Mouse (Mus musculus): Measurements from ENCODE around the gene Chit1. TPM values are rescaled to one million over a fixed set of nuclear protein-coding genes. Genes with fewer than 3 reads are reported as not detected.
A peak's percentile ranks its signal among the peaks of the same experiment; 100 is the strongest.

The Chit1 gene
- total and polyA plus RNA-seq, 3 experiments = not detected

DNA sequence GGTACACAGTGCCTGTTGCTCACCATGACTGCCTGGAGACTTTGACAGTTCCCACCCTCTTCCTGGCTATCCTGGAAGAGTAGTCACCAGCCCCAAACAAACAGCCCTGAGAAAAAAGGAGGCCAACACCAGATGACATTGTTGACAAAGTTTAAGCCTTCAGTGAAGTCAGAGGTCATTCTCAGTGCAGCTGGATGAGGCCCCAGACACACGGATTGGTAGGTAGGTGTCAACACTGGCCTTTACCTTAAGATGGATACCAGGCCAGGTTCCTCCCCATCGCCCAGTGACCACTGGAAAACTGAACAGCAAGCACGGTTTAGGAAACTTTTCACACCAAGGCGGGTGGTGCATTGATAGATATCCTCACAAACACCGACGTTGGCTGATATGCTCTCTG is 18.7 kb upstream of the Chit1 start:
- H3K27ac ChIP-seq (ENCODE audit: control insufficient read depth, low read depth, low read length) = peak overlapping the region; percentile 50
- no peaks in the 10 kb centered on the region for H3K9me3 ChIP-seq (replicated peaks; ENCODE audit: insufficient read depth, low read length)
- no peaks in the 10 kb centered on the region; the same call in 1 of the 2 replicates for H3K79me2 ChIP-seq (ENCODE audit: control insufficient read depth, insufficient read depth, low read length, poor library complexity)
- peak overlapping the region; percentile 25 to 27; a peak in 3 of 4 replicates for H3K4me3 ChIP-seq (ENCODE audit: control insufficient read depth in 1 of 2, insufficient read depth in 1 of 2, low read depth in 2 of 2, low read length in 2 of 2)
- TF ChIP-seq USF1 (IDR thresholded peaks at IDR 0.05; ENCODE audit: low read depth, low read length) = no peak
- no peak for TF ChIP-seq MYC (IDR thresholded peaks at IDR 0.05; ENCODE audit: low read depth, low read length)
- no peak for TF ChIP-seq POLR2AphosphoS5 (IDR thresholded peaks at IDR 0.05; ENCODE audit: borderline replicate concordance, low read depth, low read length)
- TF ChIP-seq GABPA (IDR thresholded peaks at IDR 0.05; ENCODE audit: low read depth, low read length) = no peak
- no peak for TF ChIP-seq ZKSCAN1 (IDR thresholded peaks at IDR 0.05; ENCODE audit: low read depth, low read length)
- no peak for TF ChIP-seq ZMIZ1 (IDR thresholded peaks at IDR 0.05; ENCODE audit: low read depth, low read length)
- TF ChIP-seq CHD2 (IDR thresholded peaks at IDR 0.05; ENCODE audit: low read length) = no peak
- no peak for TF ChIP-seq KAT2A (conservative IDR thresholded peaks at IDR 0.05; ENCODE audit: low read depth, low read length)
- TF ChIP-seq CTCF (IDR thresholded peaks at IDR 0.05 in 2 of 3, conservative IDR thresholded peaks at IDR 0.05 in 1 of 3; ENCODE audit: control insufficient read depth in 1 of 3, insufficient read depth in 1 of 3, low read depth in 2 of 3, low read length in 3 of 3, poor library complexity in 1 of 3, severe bottlenecking in 1 of 3) = no peak
- TF ChIP-seq TAL1 (IDR thresholded peaks at IDR 0.05; ENCODE audit: low read length) = no peak
- peaks cover 9 to 52% of the 10 kb centered on the region in 2 experiments; a peak in 3 of 4 replicates for H3K4me1 ChIP-seq (ENCODE audit: control insufficient read depth in 1 of 2, insufficient read depth in 2 of 2, low read length in 2 of 2)
- peak overlapping the region; percentile 35; the same call in 1 of the 2 replicates for H3K9ac ChIP-seq (ENCODE audit: control insufficient read depth, low read depth, low read length, poor library complexity, severe bottlenecking)
- DNase-seq (ENCODE audit: low read depth, low spot score) = no peak
- H3K36me3 ChIP-seq (ENCODE audit: control insufficient read depth in 1 of 2, insufficient read depth in 2 of 2, low read length in 2 of 2) = peaks cover 0 to 35% of the 10 kb centered on the region in 2 experiments; a peak in 2 of 4 replicates
- H3K27me3 ChIP-seq (ENCODE audit: control insufficient read depth in 1 of 2, insufficient read depth in 2 of 2, low read length in 2 of 2) = no peaks in the 10 kb centered on the region

DNA sequence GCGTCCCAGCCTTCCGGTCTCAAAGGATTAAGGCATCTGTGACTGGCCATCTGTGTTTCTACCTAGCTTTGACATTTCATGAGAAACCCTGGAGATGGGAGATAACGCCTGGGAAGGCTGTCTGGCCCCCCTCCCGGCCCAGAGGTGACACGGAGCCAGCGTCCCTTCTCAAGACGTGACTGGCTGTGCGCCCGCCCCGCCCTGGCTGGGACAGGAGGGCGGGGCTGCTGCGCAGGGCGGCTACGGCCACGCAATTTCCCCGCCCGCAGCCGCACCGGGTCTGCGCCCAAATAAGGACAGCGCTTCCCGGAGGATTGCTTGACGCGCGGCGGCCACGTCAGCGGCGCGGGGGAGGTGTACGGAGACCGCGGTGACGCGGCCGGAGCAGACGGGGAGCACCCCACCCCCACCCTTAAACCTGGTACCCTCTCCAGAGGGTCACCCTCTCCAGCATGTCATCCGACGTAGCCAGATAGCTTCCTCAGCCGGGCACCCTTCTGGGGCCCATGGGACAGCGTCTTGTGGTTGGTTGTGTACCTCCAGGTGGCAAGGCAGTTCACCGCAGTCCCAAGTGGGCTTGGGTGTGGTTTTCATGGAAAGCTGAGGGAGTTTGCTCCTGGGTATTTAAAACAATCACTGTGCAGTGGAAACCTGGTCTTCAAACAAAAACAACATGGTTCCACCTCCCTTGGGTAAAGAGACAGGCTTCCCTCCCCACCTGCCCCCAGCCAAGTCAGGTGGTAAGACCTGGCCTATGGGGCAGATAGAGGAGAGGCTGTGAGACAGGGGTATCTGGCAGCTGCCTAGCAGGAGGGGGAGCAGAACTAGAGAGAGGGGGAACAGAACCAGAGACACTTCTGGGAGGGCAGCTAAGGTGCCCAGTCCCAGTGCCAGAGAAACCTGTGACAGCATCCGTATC is 17.9 kb upstream of the Chit1 start:
- DNase-seq (ENCODE audit: low read depth, low spot score) = peak; percentile 96
- TF ChIP-seq MYC (IDR thresholded peaks at IDR 0.05; ENCODE audit: low read depth, low read length) = 0 out of 2 replicates have a peak, but pooled peaks have one; percentile 42
- TF ChIP-seq HCFC1 (IDR thresholded peaks at IDR 0.05; ENCODE audit: low read depth, low read length) = peak; percentile 71
- TF ChIP-seq ZC3H11A (IDR thresholded peaks at IDR 0.05; ENCODE audit: low read depth, low read length) = no peak
- TF ChIP-seq CTCF (IDR thresholded peaks at IDR 0.05 in 2 of 3, conservative IDR thresholded peaks at IDR 0.05 in 1 of 3; ENCODE audit: control insufficient read depth in 1 of 3, insufficient read depth in 1 of 3, low read depth in 2 of 3, low read length in 3 of 3, poor library complexity in 1 of 3, severe bottlenecking in 1 of 3) = no peak
- peak; percentile 74 for TF ChIP-seq GATA1 (IDR thresholded peaks at IDR 0.05; ENCODE audit: low read depth, low read length)
- no peak for TF ChIP-seq ZNF384 (IDR thresholded peaks at IDR 0.05; ENCODE audit: low read depth, low read length)
- TF ChIP-seq USF2 (IDR thresholded peaks at IDR 0.05; ENCODE audit: borderline replicate concordance in 1 of 2, insufficient read depth in 1 of 2, low read depth in 1 of 2, low read length in 2 of 2) = no peak
- TF ChIP-seq TBP (IDR thresholded peaks at IDR 0.05; ENCODE audit: low read depth, low read length) = no peak
- no peak for TF ChIP-seq GABPA (IDR thresholded peaks at IDR 0.05; ENCODE audit: low read depth, low read length)
- peak; percentile 58; the same call in 1 of the 2 replicates for TF ChIP-seq SIN3A (IDR thresholded peaks at IDR 0.05; ENCODE audit: low read length)
- peak; percentile 87; the same call in 1 of the 2 replicates for TF ChIP-seq MAZ (IDR thresholded peaks at IDR 0.05; ENCODE audit: low read depth, low read length)
- peak; percentile 83 for TF ChIP-seq ETS1 (IDR thresholded peaks at IDR 0.05; ENCODE audit: low read depth, low read length)
- no peak for TF ChIP-seq POLR2AphosphoS2 (IDR thresholded peaks at IDR 0.05; ENCODE audit: low read length)
- TF ChIP-seq POLR2AphosphoS5 (IDR thresholded peaks at IDR 0.05; ENCODE audit: borderline replicate concordance, low read depth, low read length) = no peak
- no peak for TF ChIP-seq MYB (IDR thresholded peaks at IDR 0.05; ENCODE audit: low read depth, low read length)
- TF ChIP-seq SMC3 (IDR thresholded peaks at IDR 0.05; ENCODE audit: low read depth, low read length) = no peak
- no peak for TF ChIP-seq E2F4 (IDR thresholded peaks at IDR 0.05; ENCODE audit: borderline replicate concordance, low read depth, low read length)
- no peak for TF ChIP-seq ZKSCAN1 (IDR thresholded peaks at IDR 0.05; ENCODE audit: low read depth, low read length)
- TF ChIP-seq MXI1 (IDR thresholded peaks at IDR 0.05; ENCODE audit: low read depth, low read length) = peak; percentile 32; the same call in 1 of the 2 replicates
- no peak for TF ChIP-seq MAX (IDR thresholded peaks at IDR 0.05; ENCODE audit: low read length)
- TF ChIP-seq ZMIZ1 (IDR thresholded peaks at IDR 0.05; ENCODE audit: low read depth, low read length) = 0 out of 2 replicates have a peak, but pooled peaks have one; percentile 57
- peak; percentile 60 for TF ChIP-seq TCF12 (IDR thresholded peaks at IDR 0.05; ENCODE audit: low read depth, low read length)
- no peak; the same call in 1 of the 2 replicates for TF ChIP-seq MAFK (IDR thresholded peaks at IDR 0.05; ENCODE audit: borderline replicate concordance, low read depth, low read length)

More for the DNA sequence above, 17.9 kb upstream of the Chit1 start:
- Histone ChIP-seq H3K27ac (ENCODE audit: control insufficient read depth, low read depth, low read length) (peak overlapping the region; percentile 79), H3K36me3 (ENCODE audit: control insufficient read depth in 1 of 2, insufficient read depth in 2 of 2, low read length in 2 of 2) (peaks cover 0 to 34% of the 10 kb centered on the region in 2 experiments; a peak in 2 of 4 replicates), H3K4me3 (ENCODE audit: control insufficient read depth in 1 of 2, insufficient read depth in 1 of 2, low read depth in 2 of 2, low read length in 2 of 2) (peak overlapping the region; percentile 58 to 74), H3K9ac (ENCODE audit: control insufficient read depth, low read depth, low read length, poor library complexity, severe bottlenecking) (peak overlapping the region; percentile 74), H3K27me3 (ENCODE audit: control insufficient read depth in 1 of 2, insufficient read depth in 2 of 2, low read length in 2 of 2) (no peaks in the 10 kb centered on the region), H3K79me2 (ENCODE audit: control insufficient read depth, insufficient read depth, low read length, poor library complexity) (no peaks in the 10 kb centered on the region; the same call in 1 of the 2 replicates), H3K4me1 (ENCODE audit: control insufficient read depth in 1 of 2, insufficient read depth in 2 of 2, low read length in 2 of 2) (peaks cover 9 to 55% of the 10 kb centered on the region in 2 experiments; a peak in 3 of 4 replicates), H3K9me3 (replicated peaks; ENCODE audit: insufficient read depth, low read length) (no peaks in the 10 kb centered on the region)

Data from MEL (cell line).